Comparison of ENCODE assay signal across 9 mouse cellular contexts in genomic region chr10:12092521-12092920, GRCm38 (mm10).
"Had no signal": no experiment of that assay in that cellular context is flagged by ENCODE, and none has a peak within 500 bp of the region (broad histone marks: within the 10 kb centered on the region; RNA-seq: fewer than 3 reads in every experiment).

No protein-coding gene starts in this region.

- ATAC-seq: lung, postnatal 0 days; midbrain, embryonic 13.5 days; midbrain, embryonic 15.5 days had no signal

- DNase-seq: lung, adult 2 months; lung, postnatal 14 days; right cerebral cortex, postnatal 14 days; thymus, adult 2 months; thymus, postnatal 25 days; thymus, postnatal 4 days had no signal
